ENCODE assay signal across 8 mouse cellular contexts in the genomic region with DNA sequence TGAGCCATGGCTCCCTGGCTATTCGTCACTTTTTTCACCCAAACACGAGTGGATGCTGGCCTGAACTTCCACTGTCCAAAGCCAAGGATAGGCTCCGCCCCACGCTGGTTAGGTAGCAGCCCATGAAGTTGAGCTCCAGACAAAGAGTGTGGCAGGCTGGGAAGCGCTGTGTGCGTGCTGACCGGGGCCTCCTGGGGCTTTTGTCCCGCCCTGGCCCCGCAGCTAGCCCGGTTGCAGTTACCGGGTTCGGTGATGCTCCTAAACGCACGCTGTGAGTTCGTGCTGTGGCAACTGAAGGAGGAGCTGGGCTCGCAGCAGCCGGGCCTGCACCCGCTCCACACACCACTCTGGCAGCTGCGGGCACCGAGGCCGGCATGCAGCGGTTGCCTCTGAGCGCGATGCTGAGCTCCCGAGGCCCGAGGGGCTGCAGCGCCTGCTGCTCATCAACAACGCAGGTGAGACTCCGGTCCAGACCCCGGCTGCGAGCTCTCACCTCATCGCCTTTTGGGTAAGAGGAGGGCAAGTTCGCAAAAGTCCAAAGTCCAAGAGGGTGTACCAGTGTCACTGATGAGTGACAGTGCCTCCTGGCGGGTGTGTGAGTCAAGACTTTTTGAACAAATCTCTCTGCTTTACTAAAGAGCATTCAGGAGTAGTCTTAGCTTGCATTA. TPM values are rescaled to one million over a fixed set of nuclear protein-coding genes. Genes with fewer than 3 reads are reported as not detected.
DNase-seq lines count a peak whose midpoint lies in the region; ATAC-seq and TF ChIP-seq lines count a peak whose summit lies in the region.

No protein-coding gene starts in this region.

- peak; percentile 46; the same call in 1 of the 2 replicates for ATAC-seq in heart, embryonic 12.5 days (ENCODE audit: insufficient number of reproducible peaks, low FRiP score)
- ATAC-seq in lung, embryonic 16.5 days (ENCODE audit: low read depth): peak; percentile 77

- H3K4me1 ChIP-seq in thymus, adult 2 months (replicated peaks; ENCODE audit: control insufficient read depth, insufficient read depth, low read length): no peaks in the 10 kb centered on the region
- H3K4me1 ChIP-seq in heart, embryonic 12.5 days (replicated peaks): peaks cover 12% of the 10 kb centered on the region
- H3K4me1 ChIP-seq in lung, embryonic 16.5 days (replicated peaks; ENCODE audit: control insufficient read depth, insufficient read depth, low read length): peaks cover 2% of the 10 kb centered on the region; the same call in 1 of the 2 replicates

- H3K36me3 ChIP-seq in thymus, adult 2 months (ENCODE audit: control insufficient read depth, insufficient read depth, low read length): no peaks in the 10 kb centered on the region
- no peaks in the 10 kb centered on the region for H3K36me3 ChIP-seq in heart, embryonic 12.5 days
- H3K36me3 ChIP-seq in lung, embryonic 16.5 days (ENCODE audit: control insufficient read depth, insufficient read depth, low read length): no peaks in the 10 kb centered on the region

- peak overlapping the region; percentile 93 for H3K4me2 ChIP-seq in heart, embryonic 12.5 days
- H3K4me2 ChIP-seq in lung, embryonic 16.5 days (ENCODE audit: low read depth, low read length): peak overlapping the region; percentile 89

- peaks cover 4% of the 10 kb centered on the region; the same call in 1 of the 2 replicates for H3K27me3 ChIP-seq in thymus, adult 2 months (ENCODE audit: control insufficient read depth, insufficient read depth, low read length)
- peaks cover 3% of the 10 kb centered on the region for H3K27me3 ChIP-seq in heart, embryonic 12.5 days (replicated peaks)
- H3K27me3 ChIP-seq in lung, embryonic 16.5 days (ENCODE audit: control insufficient read depth, insufficient read depth, low read depth, low read length): no peaks in the 10 kb centered on the region

- peak overlapping the region; percentile 74 for H3K9ac ChIP-seq in heart, embryonic 12.5 days
- H3K9ac ChIP-seq in lung, embryonic 16.5 days (ENCODE audit: low read length): peak overlapping the region; percentile 74

- TF ChIP-seq POLR2A in thymus, adult 2 months (IDR thresholded peaks at IDR 0.05; ENCODE audit: control insufficient read depth, extremely low read depth, insufficient read depth, low read length, poor library complexity): no peak

- no peak overlapping the region for H3K4me3 ChIP-seq in thymus, adult 2 months (ENCODE audit: control insufficient read depth, insufficient read depth, low read length)
- H3K4me3 ChIP-seq in heart, embryonic 12.5 days: peak overlapping the region; percentile 54
- peak overlapping the region; percentile 60 for H3K4me3 ChIP-seq in lung, embryonic 16.5 days (ENCODE audit: low read length)

- no peak overlapping the region for H3K27ac ChIP-seq in thymus, adult 2 months (ENCODE audit: control insufficient read depth, insufficient read depth, low read length)
- no peak overlapping the region; the same call in 1 of the 2 replicates for H3K27ac ChIP-seq in heart, embryonic 12.5 days (ENCODE audit: poor library complexity, severe bottlenecking)
- peak overlapping the region; percentile 17; the same call in 1 of the 2 replicates for H3K27ac ChIP-seq in lung, embryonic 16.5 days (ENCODE audit: low read length)

- peak; percentile 29 for DNase-seq in thymus, adult 2 months
- DNase-seq in thymus, adult 18-20 months: no peak
- DNase-seq in embryo, embryonic 11.5 days (ENCODE audit: low read depth, low spot score): peak; percentile 51
- DNase-seq in kidney, adult 9 months: peak; percentile 83
- DNase-seq in retina, embryonic 14.5 days (ENCODE audit: low spot score): peak; percentile 71
- no peak for DNase-seq in frontal cortex, postnatal 36 days (ENCODE audit: low spot score in 2 of 2)

- 8% methylated on average over 34 of the region's 34 CpGs for WGBS in thymus, adult 2 months
- WGBS in heart, embryonic 12.5 days: 2% methylated on average over 34 of the region's 34 CpGs
- WGBS in lung, embryonic 16.5 days: 1% methylated on average over 34 of the region's 34 CpGs

- H3K9me3 ChIP-seq in heart, embryonic 12.5 days (replicated peaks): no peaks in the 10 kb centered on the region
- no peaks in the 10 kb centered on the region for H3K9me3 ChIP-seq in lung, embryonic 16.5 days (ENCODE audit: control insufficient read depth, low read length)

- TF ChIP-seq CTCF in thymus, adult 2 months (IDR thresholded peaks at IDR 0.05; ENCODE audit: borderline replicate concordance, control insufficient read depth, extremely low read depth, insufficient read depth, low read length, poor library complexity): no peak

RNA-seq across cellular contexts. Expression of a gene that starts 17.4 kb away (rescaled TPM):
- 20.4 and 21.0 TPM in 2 replicates for polyA plus RNA-seq in thymus, adult 2 months (2012; rRNA removed)
- 51.2 and 53.7 TPM in 2 replicates for polyA plus RNA-seq in heart, embryonic 12.5 days (2016; fragmentation: Nextera tagmentation; extraction: Ambion mirVana)
- 63.6 and 65.6 TPM in 2 replicates for polyA plus RNA-seq in lung, embryonic 16.5 days (2015; fragmentation: Nextera tagmentation; extraction: Ambion mirVana)

RNA-seq across cellular contexts. Expression of a gene that starts 32.2 kb away (rescaled TPM):
- 0.23 and 0.40 TPM in 2 replicates for polyA plus RNA-seq in thymus, adult 2 months (2012; rRNA removed)
- not detected in 2 replicates for polyA plus RNA-seq in heart, embryonic 12.5 days (2016; fragmentation: Nextera tagmentation; extraction: Ambion mirVana)
- polyA plus RNA-seq in lung, embryonic 16.5 days (2015; fragmentation: Nextera tagmentation; extraction: Ambion mirVana): not detected in 2 replicates

Comparison
In these comparisons a context has a peak if more than half of its experiments do, and no peak if none do; other contexts are left out.
1. DNase-seq: peak in thymus, adult 2 months (single experiment), embryo, embryonic 11.5 days (single experiment), kidney, adult 9 months (single experiment) and retina, embryonic 14.5 days (single experiment); none in thymus, adult 18-20 months (0 of 2) and frontal cortex, postnatal 36 days (0 of 2).